Mouse (Mus musculus) bone marrow macrophage, adult 2 months (primary cell): Measurements from ENCODE around the gene B9d2.

Source experiments
- CTCF ChIP-seq: IDR thresholded peaks from 2 replicates; pipeline ENCODE4 v1.5.1; 2012; ENCODE audit warnings: low read depth, mild to moderate bottlenecking, low read length, moderate library complexity
- POLR2A ChIP-seq: IDR thresholded peaks from 2 replicates; pipeline ENCODE4 v1.6.1; 2012; ENCODE audit warnings: mild to moderate bottlenecking, low read depth, low read length, borderline replicate concordance

GRCm38 (mm10) chr7:25706578-25707170 is 26.1 kb downstream of the B9d2 start:
- TF ChIP-seq CTCF (no peak), POLR2A (no peak)
